ENCODE assay signal across 11 mouse cellular contexts in genomic region chr16:63116456-63116855, GRCm38 (mm10).
A peak's percentile ranks its signal among the peaks of the same experiment; 100 is the strongest.
DNase-seq lines count a peak whose midpoint lies in the region; ATAC-seq and TF ChIP-seq lines count a peak whose summit lies in the region.
"Had no signal": no experiment of that assay in that cellular context is flagged by ENCODE, and none has a peak within 500 bp of the region (broad histone marks: within the 10 kb centered on the region; RNA-seq: fewer than 3 reads in every experiment).

No protein-coding gene starts in this region.

- no peak for ATAC-seq in heart, embryonic 12.5 days (ENCODE audit: insufficient number of reproducible peaks, low FRiP score)

- H3K27ac ChIP-seq in heart, embryonic 12.5 days (ENCODE audit: poor library complexity, severe bottlenecking), result no peak overlapping the region
- H3K27ac ChIP-seq: embryonic facial prominence, embryonic 13.5 days; liver, embryonic 13.5 days had no signal

- no peaks in the 10 kb centered on the region for H3K9me3 ChIP-seq in heart, embryonic 12.5 days (replicated peaks)
- H3K9me3 ChIP-seq: embryonic facial prominence, embryonic 13.5 days; liver, embryonic 13.5 days had no signal

- no peak overlapping the region for H3K9ac ChIP-seq in heart, embryonic 12.5 days
- H3K9ac ChIP-seq: embryonic facial prominence, embryonic 13.5 days; liver, embryonic 13.5 days had no signal

- no peaks in the 10 kb centered on the region for H3K36me3 ChIP-seq in heart, embryonic 12.5 days
- H3K36me3 ChIP-seq: embryonic facial prominence, embryonic 13.5 days; liver, embryonic 13.5 days had no signal

- no peak overlapping the region for H3K4me3 ChIP-seq in heart, embryonic 12.5 days
- H3K4me3 ChIP-seq: embryonic facial prominence, embryonic 13.5 days; liver, embryonic 13.5 days had no signal

- TF ChIP-seq CTCF in brain, embryonic 14.5 days (IDR thresholded peaks at IDR 0.05; ENCODE audit: borderline replicate concordance, extremely low read depth, insufficient read depth, insufficient read length), result no peak

- DNase-seq in heart, adult 11 months, result peak; percentile 92
- peak; percentile 93 for DNase-seq in brain, embryonic 14.5 days (ENCODE audit: low read depth)
- DNase-seq in heart, postnatal 10 days, result peak; percentile 36 to 38
- DNase-seq in left cerebral cortex, postnatal 14 days (ENCODE audit: low spot score in 2 of 2), result peak; percentile 43 to 73
- no peak for DNase-seq in urinary bladder, adult 2 months (ENCODE audit: low spot score)
- DNase-seq in B cell, adult 2 months, result no peak
- DNase-seq in cerebellum, adult 11 months, result no peak
- DNase-seq: kidney, adult 18-20 months; liver, embryonic 13.5 days had no signal

- H3K27me3 ChIP-seq in heart, embryonic 12.5 days (replicated peaks), result no peaks in the 10 kb centered on the region
- H3K27me3 ChIP-seq: embryonic facial prominence, embryonic 13.5 days; liver, embryonic 13.5 days had no signal

- WGBS in heart, embryonic 12.5 days, result 65% methylated on average over 2 of the region's 2 CpGs

- intact Hi-C loops in heart, postnatal 10 days (cut with DNase I), result no loop called here
- intact Hi-C loops in left cerebral cortex, postnatal 14 days (cut with DNase I), result no loop called here

- TF ChIP-seq POLR2A in brain, embryonic 14.5 days (IDR thresholded peaks at IDR 0.05; ENCODE audit: borderline replicate concordance, extremely low read depth, insufficient read depth, insufficient read length, poor library complexity, severe bottlenecking), result no peak

- no peaks in the 10 kb centered on the region for H3K4me1 ChIP-seq in heart, embryonic 12.5 days (replicated peaks)
- H3K4me1 ChIP-seq: embryonic facial prominence, embryonic 13.5 days; liver, embryonic 13.5 days had no signal

- no peak overlapping the region for H3K4me2 ChIP-seq in heart, embryonic 12.5 days
- H3K4me2 ChIP-seq: embryonic facial prominence, embryonic 13.5 days; liver, embryonic 13.5 days had no signal

Comparison
In these comparisons a context has a peak if more than half of its experiments do, and no peak if none do; other contexts are left out.
1. DNase-seq: peak in heart, adult 11 months (single experiment), brain, embryonic 14.5 days (single experiment), heart, postnatal 10 days (2 of 2) and left cerebral cortex, postnatal 14 days (2 of 2); none in urinary bladder, adult 2 months (single experiment), B cell, adult 2 months (0 of 2) and cerebellum, adult 11 months (single experiment).